Mouse (Mus musculus) lung, postnatal 0 days (tissue): ENCODE results near the gene Zbtb9. TPM values are rescaled to one million over a fixed set of nuclear protein-coding genes. Genes with fewer than 3 reads are reported as not detected.

ENCODE experiments used
- ATAC-seq: fragments of 200-750 bp; cut with Nextera tagmentation; 2 replicates; pipeline ENCODE4 v1.8.0; 2017; ENCODE audit warnings: moderate library complexity
- DNase-seq: peaks from one replicate; pipeline ENCODE4 v3.0.0-alpha.2; 2016; ENCODE audit warnings: low spot score
- H3K27ac ChIP-seq: fragments of 300-500 bp; sonication (generic); 2 replicates; pipeline ENCODE4 v1.5.1; 2014; ENCODE audit warnings: antibody characterized with exemption, mild to moderate bottlenecking, low read length, mixed read lengths
- H3K27me3 ChIP-seq: fragments of 300-500 bp; sonication (generic); replicated peaks from 2 replicates; pipeline ENCODE4 v1.6.1; 2014; ENCODE audit warnings: low read length, mixed read lengths; ENCODE audit not compliant: insufficient read depth
- H3K36me3 ChIP-seq: fragments of 300-500 bp; sonication (generic); 2 replicates; pipeline ENCODE4 v1.6.1; 2014; ENCODE audit warnings: low read length, mixed read lengths; ENCODE audit not compliant: insufficient read depth
- H3K4me1 ChIP-seq: fragments of 300-500 bp; sonication (generic); 2 replicates; pipeline ENCODE4 v1.6.1; 2014; ENCODE audit warnings: antibody characterized with exemption, low read depth, low read length, mixed read lengths; ENCODE audit not compliant: insufficient read depth
- H3K4me2 ChIP-seq: fragments of 300-500 bp; sonication (generic); replicated peaks from 2 replicates; pipeline ENCODE4 v1.6.1; 2014; ENCODE audit warnings: low read depth, mild to moderate bottlenecking, low read length, moderate library complexity, mixed read lengths
- H3K4me3 ChIP-seq: fragments of 300-500 bp; sonication (generic); 2 replicates; pipeline ENCODE4 v1.5.1; 2014; ENCODE audit warnings: low read depth, low read length
- H3K9ac ChIP-seq: fragments of 300-500 bp; sonication (generic); replicated peaks from 2 replicates; pipeline ENCODE4 v1.6.1; 2014; ENCODE audit warnings: low read depth, mild to moderate bottlenecking
- H3K9me3 ChIP-seq: fragments of 300-500 bp; sonication (generic); 2 replicates; pipeline ENCODE4 v1.6.1; 2016; ENCODE audit warnings: low read length, mixed read lengths
- CTCF ChIP-seq: IDR thresholded peaks from 2 replicates; pipeline ENCODE4 v1.5.1; 2016; ENCODE audit warnings: antibody characterized with exemption, mild to moderate bottlenecking
- EP300 ChIP-seq: IDR thresholded peaks from 2 replicates; pipeline ENCODE4 v1.6.1; 2016; ENCODE audit warnings: antibody characterized with exemption, mild to moderate bottlenecking, control low read depth
- WGBS: fragments of 180-500 bp; shearing (Covaris S2); extraction: QIAGEN DNeasy Blood & Tissue Kit; methylation state at CpG from one replicate; pipeline ENCODE4 v1.1.7; 2014; 5-methylcytosine and 5-hydroxymethylcytosine counted together
- polyA plus RNA-seq: library from polyadenylated mRNA; unstranded; fragments of >200 nt; fragmentation: Nextera tagmentation; extraction: Ambion mirVana; gene quantifications from 2 replicates; pipeline ENCODE4 v1.2.1, GENCODE M21; 2015

Gene Zbtb9
- polyA plus RNA-seq, 1 experiment from 2014 or later: 9.3 TPM

- no peaks in the 10 kb centered on the region for H3K9me3 ChIP-seq
- 70% methylated on average over 10 of the region's 10 CpGs for WGBS
- no peak for DNase-seq
- ATAC-seq: no peak
- no peak overlapping the region for H3K9ac ChIP-seq
- no peaks in the 10 kb centered on the region for H3K27me3 ChIP-seq
- no peak overlapping the region for H3K4me2 ChIP-seq
- no peak overlapping the region for H3K27ac ChIP-seq
- no peaks in the 10 kb centered on the region for H3K36me3 ChIP-seq
- H3K4me3 ChIP-seq: no peak overlapping the region
- TF ChIP-seq CTCF (no peak), EP300 (no peak)
- H3K4me1 ChIP-seq: peaks cover 26% of the 10 kb centered on the region
Observed at GRCm38 (mm10) chr17:27039432-27040102, 66.6 kb downstream of the Zbtb9 start.

- no peak overlapping the region for H3K27ac ChIP-seq
- TF ChIP-seq CTCF (no peak), EP300 (no peak)
- no peaks in the 10 kb centered on the region for H3K9me3 ChIP-seq
- ATAC-seq (no peak), DNase-seq (no peak)
- H3K4me2 ChIP-seq: no peak overlapping the region
- WGBS: 27% methylated on average over 20 of the region's 20 CpGs
- H3K4me1 ChIP-seq: peaks cover 26% of the 10 kb centered on the region
- H3K9ac ChIP-seq: no peak overlapping the region
- no peak overlapping the region for H3K4me3 ChIP-seq
- H3K36me3 ChIP-seq: no peaks in the 10 kb centered on the region
- H3K27me3 ChIP-seq: no peaks in the 10 kb centered on the region
Observed at GRCm38 (mm10) chr17:27040304-27041045, 67.5 kb downstream of the Zbtb9 start.

- Histone ChIP-seq H3K9me3 (no peaks in the 10 kb centered on the region), H3K27me3 (no peaks in the 10 kb centered on the region), H3K4me2 (no peak overlapping the region), H3K9ac (no peak overlapping the region), H3K27ac (no peak overlapping the region), H3K36me3 (no peaks in the 10 kb centered on the region), H3K4me3 (no peak overlapping the region), H3K4me1 (peaks cover 26% of the 10 kb centered on the region)
- 37% methylated on average over 13 of the region's 13 CpGs for whole genome bisulfite sequencing
- DNase-seq: no peak
- TF ChIP-seq CTCF: no peak
- no peak for TF ChIP-seq EP300
- no peak for ATAC-seq
Observed at GRCm38 (mm10) chr17:27041046-27041786, 68.2 kb downstream of the Zbtb9 start.

- WGBS: 79% methylated on average over 2 of the region's 2 CpGs
- Histone ChIP-seq H3K36me3 (no peaks in the 10 kb centered on the region), H3K4me3 (no peak overlapping the region), H3K27ac (no peak overlapping the region), H3K4me2 (no peak overlapping the region), H3K9me3 (no peaks in the 10 kb centered on the region), H3K9ac (no peak overlapping the region), H3K27me3 (no peaks in the 10 kb centered on the region), H3K4me1 (peaks cover 22% of the 10 kb centered on the region)
- no peak for DNase-seq
- TF ChIP-seq CTCF: no peak
- TF ChIP-seq EP300: no peak
- no peak for ATAC-seq
Observed at GRCm38 (mm10) chr17:27041787-27042055, 68.8 kb downstream of the Zbtb9 start.

- no peak overlapping the region for H3K9ac ChIP-seq
- H3K27me3 ChIP-seq: no peaks in the 10 kb centered on the region
- no peak for DNase-seq
- no peak overlapping the region for H3K4me2 ChIP-seq
- H3K27ac ChIP-seq: no peak overlapping the region
- no peaks in the 10 kb centered on the region for H3K36me3 ChIP-seq
- TF ChIP-seq CTCF: no peak
- 62% methylated on average over 6 of the region's 6 CpGs for WGBS
- no peak overlapping the region for H3K4me3 ChIP-seq
- no peak for ATAC-seq
- H3K9me3 ChIP-seq: no peaks in the 10 kb centered on the region
- peaks cover 16% of the 10 kb centered on the region for H3K4me1 ChIP-seq
Observed at GRCm38 (mm10) chr17:27042840-27043239, 69.9 kb downstream of the Zbtb9 start.

GRCm38 (mm10) chr17:27045164-27045563 is 72.2 kb downstream of the Zbtb9 start:
- DNase-seq (no peak), ATAC-seq (no peak)
- H3K9me3 ChIP-seq: no peaks in the 10 kb centered on the region
- H3K36me3 ChIP-seq: no peaks in the 10 kb centered on the region
- no peak overlapping the region for H3K4me3 ChIP-seq
- H3K4me2 ChIP-seq: no peak overlapping the region
- H3K27ac ChIP-seq: no peak overlapping the region
- TF ChIP-seq EP300: no peak
- no peak for TF ChIP-seq CTCF
- WGBS: 87% methylated on average over 6 of the region's 6 CpGs
- H3K27me3 ChIP-seq: no peaks in the 10 kb centered on the region
- peaks cover 6% of the 10 kb centered on the region for H3K4me1 ChIP-seq
- no peak overlapping the region for H3K9ac ChIP-seq
